Mouse (Mus musculus): ENCODE measurements around the gene Gm17428. TPM values are rescaled to one million over a fixed set of nuclear protein-coding genes. Genes with fewer than 3 reads are reported as not detected.

Gm17428 gene
- polyA plus RNA-seq, 1 experiment, result not detected

- H3K27ac ChIP-seq (ENCODE audit: insufficient read depth, low read length), result no peak overlapping the region
- no peaks in the 10 kb centered on the region for H3K9me3 ChIP-seq (replicated peaks; ENCODE audit: control insufficient read depth, insufficient read depth, low read length, poor library complexity, severe bottlenecking)
- H3K4me1 ChIP-seq (ENCODE audit: control insufficient read depth, insufficient read depth, low read length), result no peaks in the 10 kb centered on the region
- H3K9ac ChIP-seq (ENCODE audit: low read depth, poor library complexity, severe bottlenecking), result no peak overlapping the region
- H3K27me3 ChIP-seq (ENCODE audit: control insufficient read depth, insufficient read depth, low read length, poor library complexity, severe bottlenecking), result peaks cover 3% of the 10 kb centered on the region; the same call in 1 of the 2 replicates
- H3K36me3 ChIP-seq (ENCODE audit: control insufficient read depth, insufficient read depth, low read length, poor library complexity, severe bottlenecking), result no peaks in the 10 kb centered on the region
- TF ChIP-seq CTCF (IDR thresholded peaks at IDR 0.05; ENCODE audit: low read depth, low read length) (no peak), EP300 (IDR thresholded peaks at IDR 0.05; ENCODE audit: insufficient read depth, low read depth, low read length) (no peak), POLR2A (IDR thresholded peaks at IDR 0.05; ENCODE audit: insufficient read depth, low read length) (no peak)
- H3K4me3 ChIP-seq (ENCODE audit: low read depth, low read length), result no peak overlapping the region
Measured at GRCm38 (mm10) chr14:54948781-54949180, 28.0 kb upstream of the Gm17428 start.

DNA sequence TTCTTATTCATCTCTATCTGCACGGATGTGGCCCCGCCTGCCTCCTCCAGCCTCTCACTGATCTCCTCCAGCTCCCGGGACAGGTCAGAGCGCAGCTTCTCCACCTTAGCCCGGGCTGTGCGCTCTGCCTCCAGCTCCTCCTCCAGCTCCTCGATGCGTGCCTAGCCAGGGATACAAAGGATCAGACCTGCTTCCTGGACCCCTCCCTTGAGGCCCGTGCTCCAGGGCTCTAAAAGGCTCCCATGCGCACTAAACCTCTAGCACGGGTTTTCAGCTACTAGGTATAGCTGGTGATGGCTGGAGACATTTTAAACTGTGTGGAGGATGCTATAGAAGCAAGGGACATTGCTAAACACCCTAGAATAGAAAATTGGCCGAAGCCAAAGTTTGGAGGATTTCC lies 26.2 kb upstream of the Gm17428 start:
- Histone ChIP-seq H3K9ac (ENCODE audit: low read depth, poor library complexity, severe bottlenecking) (no peak overlapping the region), H3K4me1 (ENCODE audit: control insufficient read depth, insufficient read depth, low read length) (no peaks in the 10 kb centered on the region), H3K4me3 (ENCODE audit: low read depth, low read length) (peak overlapping the region; percentile 21), H3K9me3 (replicated peaks; ENCODE audit: control insufficient read depth, insufficient read depth, low read length, poor library complexity, severe bottlenecking) (no peaks in the 10 kb centered on the region), H3K36me3 (ENCODE audit: control insufficient read depth, insufficient read depth, low read length, poor library complexity, severe bottlenecking) (no peaks in the 10 kb centered on the region), H3K27me3 (ENCODE audit: control insufficient read depth, insufficient read depth, low read length, poor library complexity, severe bottlenecking) (peaks cover 3% of the 10 kb centered on the region; the same call in 1 of the 2 replicates), H3K27ac (ENCODE audit: insufficient read depth, low read length) (no peak overlapping the region)
- no peak for TF ChIP-seq CTCF (IDR thresholded peaks at IDR 0.05; ENCODE audit: low read depth, low read length)
- TF ChIP-seq POLR2A (IDR thresholded peaks at IDR 0.05; ENCODE audit: insufficient read depth, low read length), result no peak
- TF ChIP-seq EP300 (IDR thresholded peaks at IDR 0.05; ENCODE audit: insufficient read depth, low read depth, low read length), result no peak

GRCm38 (mm10) chr14:54951587-54951986 lies 25.1 kb upstream of the Gm17428 start:
- H3K36me3 ChIP-seq (ENCODE audit: control insufficient read depth, insufficient read depth, low read length, poor library complexity, severe bottlenecking), result no peaks in the 10 kb centered on the region
- peaks cover 3% of the 10 kb centered on the region; the same call in 1 of the 2 replicates for H3K27me3 ChIP-seq (ENCODE audit: control insufficient read depth, insufficient read depth, low read length, poor library complexity, severe bottlenecking)
- TF ChIP-seq CTCF (IDR thresholded peaks at IDR 0.05; ENCODE audit: low read depth, low read length), result no peak
- TF ChIP-seq POLR2A (IDR thresholded peaks at IDR 0.05; ENCODE audit: insufficient read depth, low read length), result no peak
- TF ChIP-seq EP300 (IDR thresholded peaks at IDR 0.05; ENCODE audit: insufficient read depth, low read depth, low read length), result no peak
- H3K27ac ChIP-seq (ENCODE audit: insufficient read depth, low read length), result no peak overlapping the region
- H3K4me3 ChIP-seq (ENCODE audit: low read depth, low read length), result no peak overlapping the region
- H3K9ac ChIP-seq (ENCODE audit: low read depth, poor library complexity, severe bottlenecking), result no peak overlapping the region
- no peaks in the 10 kb centered on the region for H3K4me1 ChIP-seq (ENCODE audit: control insufficient read depth, insufficient read depth, low read length)
- no peaks in the 10 kb centered on the region for H3K9me3 ChIP-seq (replicated peaks; ENCODE audit: control insufficient read depth, insufficient read depth, low read length, poor library complexity, severe bottlenecking)

- Histone ChIP-seq H3K4me1 (ENCODE audit: control insufficient read depth, insufficient read depth, low read length) (no peaks in the 10 kb centered on the region), H3K27ac (ENCODE audit: insufficient read depth, low read length) (no peak overlapping the region), H3K4me3 (ENCODE audit: low read depth, low read length) (no peak overlapping the region), H3K9me3 (replicated peaks; ENCODE audit: control insufficient read depth, insufficient read depth, low read length, poor library complexity, severe bottlenecking) (no peaks in the 10 kb centered on the region), H3K27me3 (ENCODE audit: control insufficient read depth, insufficient read depth, low read length, poor library complexity, severe bottlenecking) (peaks cover 3% of the 10 kb centered on the region; the same call in 1 of the 2 replicates), H3K9ac (ENCODE audit: low read depth, poor library complexity, severe bottlenecking) (no peak overlapping the region), H3K36me3 (ENCODE audit: control insufficient read depth, insufficient read depth, low read length, poor library complexity, severe bottlenecking) (no peaks in the 10 kb centered on the region)
- no peak for TF ChIP-seq CTCF (IDR thresholded peaks at IDR 0.05; ENCODE audit: low read depth, low read length)
- TF ChIP-seq EP300 (IDR thresholded peaks at IDR 0.05; ENCODE audit: insufficient read depth, low read depth, low read length), result no peak
- TF ChIP-seq POLR2A (IDR thresholded peaks at IDR 0.05; ENCODE audit: insufficient read depth, low read length), result no peak
Measured at GRCm38 (mm10) chr14:54953664-54954206, 23.0 kb upstream of the Gm17428 start.

- Histone ChIP-seq H3K4me1 (ENCODE audit: control insufficient read depth, insufficient read depth, low read length) (no peaks in the 10 kb centered on the region), H3K9ac (ENCODE audit: low read depth, poor library complexity, severe bottlenecking) (no peak overlapping the region), H3K27me3 (ENCODE audit: control insufficient read depth, insufficient read depth, low read length, poor library complexity, severe bottlenecking) (peaks cover 3% of the 10 kb centered on the region; the same call in 1 of the 2 replicates), H3K9me3 (replicated peaks; ENCODE audit: control insufficient read depth, insufficient read depth, low read length, poor library complexity, severe bottlenecking) (no peaks in the 10 kb centered on the region), H3K36me3 (ENCODE audit: control insufficient read depth, insufficient read depth, low read length, poor library complexity, severe bottlenecking) (no peaks in the 10 kb centered on the region), H3K27ac (ENCODE audit: insufficient read depth, low read length) (no peak overlapping the region), H3K4me3 (ENCODE audit: low read depth, low read length) (no peak overlapping the region)
- no peak for TF ChIP-seq POLR2A (IDR thresholded peaks at IDR 0.05; ENCODE audit: insufficient read depth, low read length)
- TF ChIP-seq CTCF (IDR thresholded peaks at IDR 0.05; ENCODE audit: low read depth, low read length), result no peak
- no peak for TF ChIP-seq EP300 (IDR thresholded peaks at IDR 0.05; ENCODE audit: insufficient read depth, low read depth, low read length)
Measured at GRCm38 (mm10) chr14:54954474-54954873, 22.3 kb upstream of the Gm17428 start.

- no peak overlapping the region for H3K4me3 ChIP-seq (ENCODE audit: low read depth, low read length)
Measured at GRCm38 (mm10) chr14:54955481-54955880, 21.3 kb upstream of the Gm17428 start.

More at GRCm38 (mm10) chr14:54955481-54955880, 21.3 kb upstream of the Gm17428 start:
- no peaks in the 10 kb centered on the region for H3K4me1 ChIP-seq (ENCODE audit: control insufficient read depth, insufficient read depth, low read length)
- no peak overlapping the region for H3K27ac ChIP-seq (ENCODE audit: insufficient read depth, low read length)
- H3K9ac ChIP-seq (ENCODE audit: low read depth, poor library complexity, severe bottlenecking), result no peak overlapping the region
- H3K9me3 ChIP-seq (replicated peaks; ENCODE audit: control insufficient read depth, insufficient read depth, low read length, poor library complexity, severe bottlenecking), result no peaks in the 10 kb centered on the region
- H3K36me3 ChIP-seq (ENCODE audit: control insufficient read depth, insufficient read depth, low read length, poor library complexity, severe bottlenecking), result no peaks in the 10 kb centered on the region
- no peaks in the 10 kb centered on the region; the same call in 1 of the 2 replicates for H3K27me3 ChIP-seq (ENCODE audit: control insufficient read depth, insufficient read depth, low read length, poor library complexity, severe bottlenecking)
- TF ChIP-seq POLR2A (IDR thresholded peaks at IDR 0.05; ENCODE audit: insufficient read depth, low read length), result no peak
- no peak for TF ChIP-seq CTCF (IDR thresholded peaks at IDR 0.05; ENCODE audit: low read depth, low read length)
- TF ChIP-seq EP300 (IDR thresholded peaks at IDR 0.05; ENCODE audit: insufficient read depth, low read depth, low read length), result no peak

Measured in ES-Bruce4 (cell line).